Mouse (Mus musculus): Measurements from ENCODE around the gene Sord. TPM values are rescaled to one million over a fixed set of nuclear protein-coding genes. Genes with fewer than 3 reads are reported as not detected.

Sord gene
- 28.3 and 30.0 TPM in 2 replicates for polyA plus RNA-seq (2014; fragmentation: Nextera tagmentation; extraction: Ambion mirVana)

DNA sequence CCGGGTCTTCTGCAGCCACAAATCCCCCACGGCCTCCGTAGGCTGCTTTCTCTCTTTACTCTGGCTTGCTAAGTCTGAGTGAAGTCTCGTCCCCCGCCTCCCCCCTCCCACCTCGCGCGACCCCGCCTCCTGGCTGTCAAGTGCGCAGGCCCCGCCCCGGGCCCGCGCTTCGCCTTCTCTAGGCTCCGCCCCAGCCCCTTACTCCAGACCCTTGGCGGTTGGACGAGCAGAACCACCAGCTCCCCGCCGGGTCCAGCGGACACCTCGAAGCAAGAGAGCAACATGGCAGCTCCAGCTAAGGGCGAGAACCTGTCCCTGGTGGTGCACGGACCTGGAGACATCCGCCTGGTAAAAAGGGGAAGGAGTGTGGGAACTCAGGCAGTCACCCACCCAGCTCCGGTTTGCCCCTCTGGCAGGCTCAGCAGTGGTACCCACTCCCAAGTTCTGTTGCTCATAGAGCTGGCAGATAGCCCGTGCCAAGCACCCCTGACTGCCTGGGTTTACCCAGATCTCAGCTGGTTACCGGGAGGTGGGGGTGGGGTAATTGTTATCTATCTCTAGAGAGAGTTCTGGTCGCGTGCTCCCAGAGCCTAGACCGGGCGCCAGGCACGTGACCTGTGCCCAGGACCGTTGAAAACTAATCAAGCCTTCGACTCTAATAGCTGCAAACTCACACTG, at the start of gene Sord:
Gene Sord, plus strand, starts transcription at position 139 of the 678 bp plus-strand sequence.
- under 1% methylated on average over 35 of the region's 35 CpGs for WGBS
- peak within 1 kb of the TSS; percentile 93 for H3K4me2 ChIP-seq (replicated peaks; ENCODE audit: low read depth, low read length)
- H3K4me1 ChIP-seq (ENCODE audit: control insufficient read depth, insufficient read depth, low read length), result 0 out of 2 replicates have a peak, but pooled peaks cover 2% of the 10 kb centered on the region
- no peaks in the 10 kb centered on the region for H3K9me3 ChIP-seq (ENCODE audit: control insufficient read depth, low read depth, low read length)
- peak; percentile 93 for ATAC-seq (ENCODE audit: insufficient number of reproducible peaks, insufficient read depth, low FRiP score, low read depth)
- no peak within 1 kb of the TSS for H3K27ac ChIP-seq (ENCODE audit: low read length)
- H3K9ac ChIP-seq (replicated peaks; ENCODE audit: low read depth, low read length), result peak within 1 kb of the TSS; percentile 25; the same call in 1 of the 2 replicates
- H3K36me3 ChIP-seq (ENCODE audit: control insufficient read depth, insufficient read depth, low read length), result no peaks in the 10 kb centered on the region
- peak within 1 kb of the TSS; percentile 56 for H3K4me3 ChIP-seq (ENCODE audit: low read depth, low read length)
- no peaks in the 10 kb centered on the region for H3K27me3 ChIP-seq (ENCODE audit: control insufficient read depth, insufficient read depth, low read length)

DNA sequence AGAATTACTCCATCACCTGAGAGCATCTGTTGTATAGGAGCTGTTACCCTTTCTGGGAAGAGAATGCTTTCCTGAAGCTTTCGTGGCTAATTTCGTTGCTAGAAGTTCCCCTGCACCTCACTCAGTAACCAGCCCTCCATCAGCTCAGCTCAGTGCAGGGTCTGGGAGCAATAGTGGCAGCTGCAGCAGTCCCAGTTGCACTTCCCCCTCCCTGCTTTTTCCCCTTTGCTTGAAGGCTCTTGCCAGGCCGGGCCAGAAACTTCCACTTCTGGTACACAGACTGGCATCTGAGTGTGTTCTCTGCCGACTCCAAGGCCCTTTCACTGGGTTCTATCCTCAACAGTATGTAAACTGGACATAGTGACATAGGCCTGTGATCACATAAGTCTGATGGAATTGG, 49.5 kb upstream of the Sord start:
- H3K4me3 ChIP-seq (ENCODE audit: low read depth, low read length), result no peak overlapping the region
- no peak overlapping the region for H3K9ac ChIP-seq (replicated peaks; ENCODE audit: low read depth, low read length)
- no peak overlapping the region for H3K27ac ChIP-seq (ENCODE audit: low read length)
- H3K27me3 ChIP-seq (ENCODE audit: control insufficient read depth, insufficient read depth, low read length), result no peaks in the 10 kb centered on the region
- no peaks in the 10 kb centered on the region for H3K9me3 ChIP-seq (ENCODE audit: control insufficient read depth, low read depth, low read length)
- WGBS, result 82% methylated on average over 4 of the region's 4 CpGs
- H3K4me1 ChIP-seq (ENCODE audit: control insufficient read depth, insufficient read depth, low read length), result no peaks in the 10 kb centered on the region
- no peak overlapping the region for H3K4me2 ChIP-seq (replicated peaks; ENCODE audit: low read depth, low read length)
- H3K36me3 ChIP-seq (ENCODE audit: control insufficient read depth, insufficient read depth, low read length), result no peaks in the 10 kb centered on the region
- no peak for ATAC-seq (ENCODE audit: insufficient number of reproducible peaks, insufficient read depth, low FRiP score, low read depth)

DNA sequence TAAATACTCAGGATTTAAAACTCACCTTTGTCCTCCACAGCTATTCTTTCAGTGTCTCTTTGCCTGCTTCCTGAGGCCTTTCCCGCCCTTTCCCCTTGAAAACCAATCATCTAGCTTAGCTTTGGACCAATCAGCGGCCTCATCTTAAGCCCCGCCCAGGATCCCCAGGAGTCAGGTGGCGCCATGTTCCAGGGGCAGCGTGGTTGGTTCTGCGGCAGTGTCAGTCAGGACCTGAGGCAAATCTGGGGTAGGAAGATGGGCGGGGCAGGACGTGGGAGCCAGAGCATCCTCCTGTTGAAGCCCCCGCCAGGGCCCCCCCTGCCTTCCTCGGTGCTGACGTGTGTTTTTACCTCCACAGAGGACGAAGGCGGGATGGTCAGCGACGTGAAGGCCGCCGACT, 48.4 kb upstream of the Sord start, which contains the start of the genes Patl2 and Terb2:
Gene Patl2, minus strand, starts transcription at position 84 of the 400 bp plus-strand sequence.
Gene Terb2, plus strand, starts transcription at position 167 of the 400 bp plus-strand sequence.
- H3K36me3 ChIP-seq (ENCODE audit: control insufficient read depth, insufficient read depth, low read length), result no peaks in the 10 kb centered on the region
- no peak within 1 kb of the TSS for H3K9ac ChIP-seq (replicated peaks; ENCODE audit: low read depth, low read length)
- no peak within 1 kb of the TSS for H3K4me2 ChIP-seq (replicated peaks; ENCODE audit: low read depth, low read length)
- H3K4me3 ChIP-seq (ENCODE audit: low read depth, low read length), result no peak within 1 kb of the TSS
- WGBS, result 77% methylated on average over 17 of the region's 17 CpGs
- H3K4me1 ChIP-seq (ENCODE audit: control insufficient read depth, insufficient read depth, low read length), result no peaks in the 10 kb centered on the region
- H3K9me3 ChIP-seq (ENCODE audit: control insufficient read depth, low read depth, low read length), result no peaks in the 10 kb centered on the region
- no peak within 1 kb of the TSS for H3K27ac ChIP-seq (ENCODE audit: low read length)
- no peak for ATAC-seq (ENCODE audit: insufficient number of reproducible peaks, insufficient read depth, low FRiP score, low read depth)
- H3K27me3 ChIP-seq (ENCODE audit: control insufficient read depth, insufficient read depth, low read length), result no peaks in the 10 kb centered on the region

DNA sequence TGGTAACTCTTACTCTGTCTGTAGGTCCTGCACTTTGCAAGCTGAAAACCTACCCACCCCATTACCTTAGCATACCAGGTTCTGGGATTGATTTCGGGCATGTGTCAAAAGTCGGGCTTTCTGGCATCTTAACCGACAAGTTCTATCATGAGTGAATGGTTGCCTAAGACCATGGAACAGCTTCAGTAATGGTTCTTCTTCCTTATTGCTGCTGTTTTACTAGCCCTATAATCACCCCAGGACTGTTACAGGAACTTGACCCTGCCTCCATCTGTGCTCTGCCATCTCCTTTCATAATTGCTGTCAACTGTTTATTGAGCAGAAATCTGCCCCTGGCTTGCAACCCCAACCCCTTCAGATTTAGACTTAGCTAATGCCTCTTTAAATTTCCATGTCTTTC, 47.8 kb upstream of the Sord start:
- H3K4me1 ChIP-seq (ENCODE audit: control insufficient read depth, insufficient read depth, low read length), result no peaks in the 10 kb centered on the region
- no peaks in the 10 kb centered on the region for H3K27me3 ChIP-seq (ENCODE audit: control insufficient read depth, insufficient read depth, low read length)
- WGBS, result 94% methylated on average over 3 of the region's 3 CpGs
- ATAC-seq (ENCODE audit: insufficient number of reproducible peaks, insufficient read depth, low FRiP score, low read depth), result no peak
- H3K27ac ChIP-seq (ENCODE audit: low read length), result no peak overlapping the region
- H3K9me3 ChIP-seq (ENCODE audit: control insufficient read depth, low read depth, low read length), result no peaks in the 10 kb centered on the region
- H3K4me3 ChIP-seq (ENCODE audit: low read depth, low read length), result no peak overlapping the region
- H3K36me3 ChIP-seq (ENCODE audit: control insufficient read depth, insufficient read depth, low read length), result no peaks in the 10 kb centered on the region
- H3K9ac ChIP-seq (replicated peaks; ENCODE audit: low read depth, low read length), result no peak overlapping the region
- H3K4me2 ChIP-seq (replicated peaks; ENCODE audit: low read depth, low read length), result no peak overlapping the region

DNA sequence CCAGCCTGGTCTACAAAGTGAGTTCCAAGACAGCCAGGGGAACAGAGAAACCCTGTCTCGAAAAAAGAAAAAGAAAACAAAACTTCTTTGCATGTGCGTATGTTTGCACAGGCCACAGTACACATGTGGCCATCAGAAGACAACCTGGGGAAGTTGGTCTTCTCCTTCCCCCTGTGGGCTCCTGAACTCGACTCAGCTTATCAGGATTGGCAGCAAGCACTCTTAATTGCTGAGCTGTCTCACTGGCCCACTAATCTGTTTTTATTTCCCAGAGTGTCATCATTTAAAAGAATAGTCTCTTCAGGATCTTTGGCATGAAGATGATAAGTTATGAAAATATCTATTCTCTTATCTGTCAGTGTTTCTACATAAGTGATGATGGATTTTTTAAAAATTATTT, 42.7 kb upstream of the Sord start:
- no peaks in the 10 kb centered on the region for H3K9me3 ChIP-seq (ENCODE audit: control insufficient read depth, low read depth, low read length)
- no peak overlapping the region for H3K27ac ChIP-seq (ENCODE audit: low read length)
- H3K36me3 ChIP-seq (ENCODE audit: control insufficient read depth, insufficient read depth, low read length), result no peaks in the 10 kb centered on the region
- no peak overlapping the region for H3K9ac ChIP-seq (replicated peaks; ENCODE audit: low read depth, low read length)
- WGBS, result 71% methylated on average over 3 of the region's 3 CpGs
- no peaks in the 10 kb centered on the region for H3K4me1 ChIP-seq (ENCODE audit: control insufficient read depth, insufficient read depth, low read length)
- no peak overlapping the region for H3K4me3 ChIP-seq (ENCODE audit: low read depth, low read length)
- no peak for ATAC-seq (ENCODE audit: insufficient number of reproducible peaks, insufficient read depth, low FRiP score, low read depth)
- H3K4me2 ChIP-seq (replicated peaks; ENCODE audit: low read depth, low read length), result no peak overlapping the region
- H3K27me3 ChIP-seq (ENCODE audit: control insufficient read depth, insufficient read depth, low read length), result no peaks in the 10 kb centered on the region

DNA sequence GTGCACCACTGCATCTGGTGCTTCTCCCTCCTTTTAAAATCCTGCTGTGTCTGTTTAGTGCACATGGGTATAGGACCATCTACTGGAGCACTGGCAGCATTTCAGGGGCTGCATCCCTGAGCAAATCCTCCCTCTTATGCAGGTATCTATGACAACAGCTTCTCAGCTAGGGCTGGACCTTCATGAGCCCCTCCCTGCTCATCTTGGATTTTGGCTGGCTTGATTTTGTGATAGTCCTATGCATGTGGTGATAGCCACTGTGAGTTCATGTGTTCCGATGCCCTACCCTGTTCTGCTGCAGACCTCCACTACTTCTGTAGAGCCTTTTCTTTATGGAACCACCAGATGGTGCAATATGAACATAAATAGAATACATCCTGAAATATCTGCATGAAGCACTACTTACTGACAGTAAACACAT, 40.0 kb upstream of the Sord start:
- H3K27me3 ChIP-seq (ENCODE audit: control insufficient read depth, insufficient read depth, low read length), result no peaks in the 10 kb centered on the region
- 52% methylated on average over 1 of the region's 1 CpGs for WGBS
- H3K9ac ChIP-seq (replicated peaks; ENCODE audit: low read depth, low read length), result no peak overlapping the region
- no peaks in the 10 kb centered on the region for H3K36me3 ChIP-seq (ENCODE audit: control insufficient read depth, insufficient read depth, low read length)
- H3K9me3 ChIP-seq (ENCODE audit: control insufficient read depth, low read depth, low read length), result no peaks in the 10 kb centered on the region
- no peak overlapping the region for H3K4me2 ChIP-seq (replicated peaks; ENCODE audit: low read depth, low read length)
- H3K4me1 ChIP-seq (ENCODE audit: control insufficient read depth, insufficient read depth, low read length), result no peaks in the 10 kb centered on the region
- ATAC-seq (ENCODE audit: insufficient number of reproducible peaks, insufficient read depth, low FRiP score, low read depth), result no peak
- H3K27ac ChIP-seq (ENCODE audit: low read length), result no peak overlapping the region
- no peak overlapping the region for H3K4me3 ChIP-seq (ENCODE audit: low read depth, low read length)

DNA sequence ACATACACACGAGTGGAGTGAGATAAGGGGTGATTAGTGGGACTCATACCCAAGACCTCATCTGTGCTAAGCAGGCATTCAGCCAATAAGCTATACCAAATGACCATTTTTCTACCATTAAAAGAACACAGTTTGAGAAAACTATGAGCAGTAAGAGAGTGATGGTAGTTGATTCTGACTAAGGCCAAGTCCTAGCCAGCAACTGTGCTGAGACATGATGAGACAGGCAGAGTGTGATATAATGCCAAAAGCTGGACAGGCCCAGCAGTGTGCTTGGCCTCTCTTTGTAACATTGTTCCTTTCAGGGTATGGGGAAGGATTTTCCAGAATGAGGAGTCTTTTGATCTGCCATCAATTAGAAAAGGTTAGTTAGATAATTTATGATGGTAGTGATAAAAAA, 33.0 kb upstream of the Sord start:
- Histone ChIP-seq H3K27ac (ENCODE audit: low read length) (no peak overlapping the region), H3K36me3 (ENCODE audit: control insufficient read depth, insufficient read depth, low read length) (no peaks in the 10 kb centered on the region), H3K27me3 (ENCODE audit: control insufficient read depth, insufficient read depth, low read length) (no peaks in the 10 kb centered on the region), H3K4me3 (ENCODE audit: low read depth, low read length) (no peak overlapping the region), H3K4me1 (ENCODE audit: control insufficient read depth, insufficient read depth, low read length) (no peaks in the 10 kb centered on the region), H3K9ac (replicated peaks; ENCODE audit: low read depth, low read length) (no peak overlapping the region), H3K9me3 (ENCODE audit: control insufficient read depth, low read depth, low read length) (no peaks in the 10 kb centered on the region), H3K4me2 (replicated peaks; ENCODE audit: low read depth, low read length) (no peak overlapping the region)
- WGBS, result 64% methylated on average over 1 of the region's 1 CpGs
- ATAC-seq (ENCODE audit: insufficient number of reproducible peaks, insufficient read depth, low FRiP score, low read depth), result no peak

DNA sequence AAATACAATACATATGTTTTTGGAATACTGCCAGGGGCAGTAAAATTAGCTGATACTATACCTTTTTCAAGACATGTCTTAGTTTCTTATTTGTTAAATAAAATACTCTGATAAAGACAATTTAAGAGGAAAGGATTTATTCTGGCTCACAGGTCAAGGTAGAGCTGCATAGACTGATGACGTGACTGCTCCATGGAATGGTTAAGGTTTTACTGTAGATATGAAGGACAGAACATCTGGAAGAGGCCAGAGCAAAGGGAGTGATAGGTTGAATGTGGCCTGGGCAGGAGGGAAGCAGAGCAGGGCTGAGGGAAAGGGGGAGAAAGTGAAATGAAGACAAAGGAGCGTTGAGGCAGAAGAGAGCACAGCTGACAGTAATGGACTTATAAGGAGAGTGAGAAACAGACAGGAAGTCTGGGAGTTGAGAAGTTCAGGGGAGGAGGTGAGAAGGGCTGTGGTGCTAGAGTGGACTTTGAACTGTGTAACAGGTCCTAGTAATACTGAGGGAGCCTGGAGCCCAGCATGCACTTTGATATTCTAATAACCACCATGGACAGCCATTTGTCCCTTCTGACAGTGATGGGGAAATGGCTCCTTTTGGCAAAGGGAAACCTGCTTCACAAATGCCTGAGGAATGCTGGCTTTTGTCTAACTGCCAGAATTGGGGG, 28.0 kb upstream of the Sord start:
- WGBS, result 47% methylated on average over 2 of the region's 2 CpGs
- H3K27me3 ChIP-seq (ENCODE audit: control insufficient read depth, insufficient read depth, low read length), result no peaks in the 10 kb centered on the region
- H3K27ac ChIP-seq (ENCODE audit: low read length), result no peak overlapping the region
- peak; percentile 58; the same call in 1 of the 2 replicates for ATAC-seq (ENCODE audit: insufficient number of reproducible peaks, insufficient read depth, low FRiP score, low read depth)
- H3K9me3 ChIP-seq (ENCODE audit: control insufficient read depth, low read depth, low read length), result no peaks in the 10 kb centered on the region
- no peak overlapping the region for H3K4me2 ChIP-seq (replicated peaks; ENCODE audit: low read depth, low read length)
- H3K4me3 ChIP-seq (ENCODE audit: low read depth, low read length), result no peak overlapping the region
- no peaks in the 10 kb centered on the region for H3K36me3 ChIP-seq (ENCODE audit: control insufficient read depth, insufficient read depth, low read length)
- no peak overlapping the region for H3K9ac ChIP-seq (replicated peaks; ENCODE audit: low read depth, low read length)
- no peaks in the 10 kb centered on the region for H3K4me1 ChIP-seq (ENCODE audit: control insufficient read depth, insufficient read depth, low read length)
